ENCODE assay signal across 11 mouse cellular contexts in genomic region chr14:78770457-78770856, GRCm38 (mm10).
"Had no signal": no experiment of that assay in that cellular context is flagged by ENCODE, and none has a peak within 500 bp of the region (broad histone marks: within the 10 kb centered on the region; RNA-seq: fewer than 3 reads in every experiment).

No protein-coding gene starts in this region.

- DNase-seq: kidney, postnatal 25 days; layer of hippocampus, adult 9-11 months; layer of hippocampus, postnatal 36 days; lung, embryonic 14.5 days; lung, postnatal 14 days; thymus, postnatal 36 days had no signal

- H3K36me3 ChIP-seq: kidney, embryonic 15.5 days; limb, embryonic 15.5 days; liver, embryonic 12.5 days; midbrain, embryonic 13.5 days had no signal

- H3K4me1 ChIP-seq: kidney, embryonic 15.5 days; limb, embryonic 15.5 days; liver, embryonic 12.5 days; midbrain, embryonic 13.5 days had no signal

- ATAC-seq: liver, embryonic 12.5 days; midbrain, embryonic 13.5 days had no signal

- H3K9ac ChIP-seq: kidney, embryonic 15.5 days; limb, embryonic 15.5 days; liver, embryonic 12.5 days; lung, embryonic 14.5 days; midbrain, embryonic 13.5 days had no signal

- H3K27ac ChIP-seq: kidney, embryonic 15.5 days; limb, embryonic 15.5 days; liver, embryonic 12.5 days; macrophage; midbrain, embryonic 13.5 days had no signal

- H3K4me2 ChIP-seq: kidney, embryonic 15.5 days; limb, embryonic 15.5 days; liver, embryonic 12.5 days; lung, embryonic 14.5 days; midbrain, embryonic 13.5 days had no signal

- H3K27me3 ChIP-seq: kidney, embryonic 15.5 days; limb, embryonic 15.5 days; liver, embryonic 12.5 days had no signal

- H3K4me3 ChIP-seq: kidney, embryonic 15.5 days; limb, embryonic 15.5 days; liver, embryonic 12.5 days; midbrain, embryonic 13.5 days had no signal

- H3K9me3 ChIP-seq: kidney, embryonic 15.5 days; limb, embryonic 15.5 days; liver, embryonic 12.5 days; midbrain, embryonic 13.5 days had no signal
